12 mouse cellular contexts compared by ENCODE assay signal in the genomic region with DNA sequence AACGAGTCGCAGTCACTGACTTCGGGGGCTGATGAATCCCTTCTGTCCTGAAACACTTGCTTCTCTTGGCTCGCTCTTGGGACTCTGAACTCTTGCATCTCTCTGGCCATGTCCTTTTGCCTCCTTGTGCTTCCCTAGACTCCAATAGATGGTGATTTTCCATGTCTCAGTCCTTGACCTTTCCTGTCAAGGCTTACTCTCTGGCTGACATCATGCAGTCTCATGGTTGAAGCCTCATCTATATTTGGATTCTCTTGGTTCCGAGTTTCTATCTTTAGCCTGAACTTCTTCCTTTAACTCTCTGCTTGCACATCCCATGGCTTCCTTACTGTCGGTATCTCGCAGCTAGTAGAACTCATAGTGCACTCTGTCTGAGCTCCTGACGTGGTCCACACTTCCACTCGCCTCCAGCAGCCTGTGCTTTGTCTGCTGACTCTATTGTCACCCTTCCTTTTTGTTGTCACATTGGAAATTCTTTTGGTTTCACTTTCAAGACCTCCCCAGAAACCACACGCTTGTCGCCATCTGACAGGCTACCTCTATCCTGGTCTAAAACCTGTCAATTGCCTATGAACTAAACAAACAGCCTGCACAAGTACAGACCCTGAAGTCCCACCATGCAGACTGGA. TPM values are rescaled to one million over a fixed set of nuclear protein-coding genes. Genes with fewer than 3 reads are reported as not detected.
DNase-seq lines count a peak whose midpoint lies in the region; ATAC-seq and TF ChIP-seq lines count a peak whose summit lies in the region.
"Had no signal": no experiment of that assay in that cellular context is flagged by ENCODE, and none has a peak within 500 bp of the region (broad histone marks: within the 10 kb centered on the region; RNA-seq: fewer than 3 reads in every experiment).

No protein-coding gene starts in this region.

- H3K9ac ChIP-seq in liver, embryonic 16.5 days (ENCODE audit: low read depth, low read length), result no peak overlapping the region
- H3K9ac ChIP-seq: forebrain, postnatal 0 days; limb, embryonic 12.5 days had no signal

- DNase-seq in kidney, adult 2 months, result peak; percentile 54
- DNase-seq in kidney, adult 9 months, result no peak
- peak; percentile 65 to 68 for DNase-seq in heart, adult 9 months (ENCODE audit: low spot score in 2 of 2)
- no peak for DNase-seq in thymus, postnatal 25 days
- no peak for DNase-seq in right cerebral cortex, adult 2 months (ENCODE audit: low spot score in 2 of 2)
- DNase-seq in c-Kit-positive CD71-positive TER-119-positive erythroid progenitor cells, embryonic 14.5 days (ENCODE audit: low spot score), result no peak
- DNase-seq: forebrain, postnatal 0 days; thymus, postnatal 4 days had no signal

- peak; percentile 78 for ATAC-seq in activated CD4-positive, CD25-positive, alpha-beta regulatory T cell, adult 4 months
- ATAC-seq in liver, embryonic 16.5 days (ENCODE audit: low read depth), result no peak; the same call in 1 of the 2 replicates
- ATAC-seq: forebrain, postnatal 0 days; intestine, postnatal 0 days had no signal

- 0 out of 2 replicates have a peak overlapping the region, but pooled peaks have one; percentile 10 for H3K4me3 ChIP-seq in kidney, adult 2 months (ENCODE audit: insufficient read depth, low read depth, low read length)
- H3K4me3 ChIP-seq in liver, embryonic 16.5 days (ENCODE audit: low read depth, low read length), result no peak overlapping the region
- H3K4me3 ChIP-seq: limb, embryonic 12.5 days had no signal

- TF ChIP-seq CTCF in kidney, adult 2 months (conservative IDR thresholded peaks at IDR 0.05; ENCODE audit: insufficient read depth, insufficient read length, low read depth, low read length), result no peak

- H3K27me3 ChIP-seq in kidney, adult 2 months (replicated peaks; ENCODE audit: control insufficient read depth, insufficient read depth, low read length), result no peaks in the 10 kb centered on the region
- H3K27me3 ChIP-seq in liver, embryonic 16.5 days (ENCODE audit: control insufficient read depth, insufficient read depth, low read depth, low read length), result no peaks in the 10 kb centered on the region
- H3K27me3 ChIP-seq: limb, embryonic 12.5 days had no signal

- TF ChIP-seq POLR2A in kidney, adult 2 months (IDR thresholded peaks at IDR 0.05; ENCODE audit: low read depth, low read length), result no peak

- 70% methylated on average over 11 of the region's 11 CpGs for WGBS in kidney, adult 2 months
- 38% methylated on average over 11 of the region's 11 CpGs for WGBS in liver, embryonic 16.5 days (ENCODE audit: insufficient replicate concordance)

- H3K27ac ChIP-seq in kidney, adult 2 months (ENCODE audit: insufficient read depth, low read depth, low read length), result peak overlapping the region; percentile 56; the same call in 1 of the 2 replicates
- no peak overlapping the region for H3K27ac ChIP-seq in liver, embryonic 16.5 days (ENCODE audit: low read length)
- H3K27ac ChIP-seq: limb, embryonic 12.5 days had no signal

- H3K36me3 ChIP-seq in kidney, adult 2 months (ENCODE audit: control insufficient read depth, insufficient read depth, low read length), result no peaks in the 10 kb centered on the region
- no peaks in the 10 kb centered on the region for H3K36me3 ChIP-seq in liver, embryonic 16.5 days (ENCODE audit: control insufficient read depth, insufficient read depth)
- H3K36me3 ChIP-seq: limb, embryonic 12.5 days had no signal

- H3K4me2 ChIP-seq in liver, embryonic 16.5 days (ENCODE audit: low read depth, low read length), result peak overlapping the region; percentile 17
- H3K4me2 ChIP-seq: limb, embryonic 12.5 days had no signal

- H3K9me3 ChIP-seq in liver, embryonic 16.5 days (replicated peaks; ENCODE audit: control insufficient read depth, low read length), result no peaks in the 10 kb centered on the region
- H3K9me3 ChIP-seq: limb, embryonic 12.5 days had no signal

- no peaks in the 10 kb centered on the region for H3K4me1 ChIP-seq in kidney, adult 2 months (ENCODE audit: control insufficient read depth, insufficient read depth, low read length)
- no peaks in the 10 kb centered on the region for H3K4me1 ChIP-seq in liver, embryonic 16.5 days (ENCODE audit: control insufficient read depth, low read depth, low read length)

RNA-seq across cellular contexts. Expression of gene Tmem178, which starts 10.9 kb away (rescaled TPM):
- 19.9 and 25.9 TPM in 2 replicates for polyA plus RNA-seq in kidney, adult 2 months (2012; rRNA removed)
- not detected for polyA plus RNA-seq in activated CD4-positive, CD25-positive, alpha-beta regulatory T cell, adult 4 months (2017; shearing (Covaris generic))
- polyA plus RNA-seq in liver, embryonic 16.5 days (2015; fragmentation: Nextera tagmentation; extraction: Ambion mirVana), result 0.23 and 0.25 TPM in 2 replicates

Comparison
In these comparisons a context has a peak if more than half of its experiments do, and no peak if none do; other contexts are left out.
1. DNase-seq: peak in kidney, adult 2 months (single experiment) and heart, adult 9 months (2 of 2); none in kidney, adult 9 months (single experiment), thymus, postnatal 25 days (single experiment), right cerebral cortex, adult 2 months (0 of 2) and c-Kit-positive CD71-positive TER-119-positive erythroid progenitor cells, embryonic 14.5 days (single experiment).
2. RNA of gene Tmem178, which starts 10.9 kb away (polyA plus RNA-seq): 19.9 to 25.9 TPM in kidney, adult 2 months; 0.23 to 0.25 TPM in liver, embryonic 16.5 days and not detected in activated CD4-positive, CD25-positive, alpha-beta regulatory T cell, adult 4 months; every median in the first group is over 10 times any median in the second.